Mouse (Mus musculus) Muller cell, postnatal 12 days (primary cell): ENCODE measurements around the gene Rdh1.

Experiments
- DNase-seq: peaks from one replicate; pipeline ENCODE4 v3.0.0-alpha.2; 2015; ENCODE audit errors: inconsistent ontology term

Gene Rdh1

DNA sequence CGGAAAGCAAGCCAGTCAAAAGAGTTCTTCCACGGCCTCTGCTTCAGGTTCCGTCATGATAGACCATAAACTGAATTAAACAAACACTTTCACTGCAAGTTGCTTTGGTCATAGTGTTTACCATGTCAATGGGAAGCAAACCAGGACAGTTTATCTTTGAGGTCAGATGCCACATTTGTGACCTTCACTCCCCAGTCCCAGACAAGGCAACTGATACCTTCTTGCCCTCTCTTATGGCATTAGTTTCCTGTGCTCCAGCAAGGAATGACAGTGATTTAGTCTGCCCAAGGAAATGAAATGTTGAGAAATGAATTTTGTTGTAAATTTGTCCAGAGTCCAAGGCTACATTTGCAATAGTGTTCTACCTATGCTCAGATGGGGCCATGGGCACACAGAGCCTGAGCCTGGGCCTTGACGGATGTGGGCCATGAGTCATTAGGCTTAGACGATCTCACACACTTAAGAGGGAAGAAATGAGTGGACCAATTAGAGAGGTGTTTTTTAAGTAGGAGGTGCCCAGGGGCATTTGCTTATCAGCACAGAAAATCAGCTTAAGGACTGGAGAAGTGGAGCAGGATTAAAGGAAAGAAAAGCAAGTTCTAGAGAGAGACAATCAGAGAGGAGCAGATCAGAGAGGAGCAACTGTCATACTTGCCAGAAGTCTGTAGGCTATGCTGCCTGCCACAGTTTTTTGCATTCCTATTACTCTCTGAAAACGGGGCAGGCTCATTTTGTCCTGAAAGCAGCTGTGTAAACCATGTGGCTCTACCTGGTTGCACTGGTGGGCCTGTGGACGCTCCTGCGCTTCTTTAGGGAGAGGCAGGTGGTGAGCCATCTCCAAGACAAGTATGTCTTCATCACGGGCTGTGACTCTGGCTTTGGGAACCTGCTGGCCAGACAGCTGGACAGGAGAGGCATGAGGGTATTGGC, at the start of gene Rdh1, which contains the start of gene Rdh16f1:
TSS of gene Rdh1 (plus strand) at position 541 of the 930 bp plus-strand sequence.
TSS of gene Rdh16f1 (plus strand) at position 607 of the 930 bp plus-strand sequence.
- DNase-seq, result no peak

DNA sequence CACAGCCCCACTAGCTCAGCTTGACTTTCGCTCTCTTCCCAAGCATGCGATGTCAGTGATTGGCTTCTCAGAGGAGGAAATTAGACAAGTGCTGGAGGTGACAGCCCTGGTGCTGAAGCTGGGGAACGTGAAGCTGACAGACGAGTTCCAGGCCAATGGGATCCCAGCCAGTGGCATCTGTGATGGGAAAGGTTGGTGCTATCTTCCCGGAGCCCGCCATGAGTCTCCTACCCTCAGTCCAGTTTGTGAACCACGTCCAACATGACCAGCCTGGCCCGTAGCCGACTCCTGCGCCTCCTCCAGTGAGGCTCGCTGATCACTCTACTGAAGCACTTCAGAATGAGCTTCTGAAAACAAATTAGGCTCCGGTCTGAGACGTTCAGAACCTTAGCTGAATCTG, 49.2 kb upstream of the Rdh1 start:
- DNase-seq, result no peak

DNA sequence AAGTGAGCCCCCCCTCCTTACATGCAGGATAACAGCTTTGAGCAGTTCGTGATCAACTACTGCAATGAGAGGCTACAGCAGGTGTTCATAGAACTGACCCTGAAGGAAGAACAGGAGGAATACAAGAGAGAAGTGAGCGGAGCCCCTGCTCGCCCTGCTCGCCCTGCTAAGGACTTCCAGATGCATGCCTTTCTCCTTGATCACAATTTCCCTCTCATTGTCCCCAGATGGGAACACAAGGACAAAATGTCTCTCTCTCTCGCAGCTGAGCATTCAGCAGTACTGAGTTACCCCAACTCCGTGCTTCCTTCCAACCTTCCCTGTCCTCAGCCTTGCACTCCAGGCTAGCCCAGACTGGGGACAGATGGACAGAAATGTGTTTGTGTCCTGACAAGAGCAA, 46.8 kb upstream of the Rdh1 start:
- DNase-seq, result no peak

DNA sequence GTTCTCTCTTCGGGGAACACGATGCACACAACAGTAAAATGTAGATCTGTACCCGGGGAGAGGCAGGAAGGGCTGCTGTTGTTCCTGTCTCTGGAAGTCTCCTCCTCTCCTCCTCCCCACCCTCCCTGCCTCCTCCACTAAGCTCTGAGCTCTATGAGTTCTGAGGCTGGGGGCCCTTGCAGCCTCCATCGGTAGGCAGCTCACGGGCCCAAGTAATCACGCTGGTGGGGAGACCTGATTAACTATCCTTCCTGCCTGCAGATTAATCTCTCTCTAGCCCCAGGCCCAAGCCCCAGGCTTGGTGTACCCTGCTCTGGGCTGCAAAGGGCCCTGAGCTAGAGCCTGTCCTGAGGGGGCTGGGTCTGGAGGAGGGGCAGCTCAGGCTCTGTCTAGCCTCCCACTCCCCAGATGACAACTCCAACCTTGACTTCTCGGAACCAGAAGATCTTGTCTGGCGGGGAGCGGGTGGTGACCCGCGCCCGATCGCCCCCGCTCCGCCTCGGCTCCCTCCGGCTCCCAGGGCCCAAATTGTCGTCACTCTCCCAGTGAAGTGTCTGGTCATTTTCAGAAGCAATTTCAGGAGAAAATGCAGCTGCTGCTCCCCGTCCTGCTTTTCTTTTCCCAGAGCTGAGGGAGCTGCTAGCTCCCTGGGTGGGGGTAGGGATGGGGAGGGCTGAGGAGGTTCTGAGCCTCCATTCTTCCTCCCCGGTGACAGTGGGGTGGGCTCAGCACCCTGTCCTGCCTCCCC, 37.7 kb upstream of the Rdh1 start:
- no peak for DNase-seq

DNA sequence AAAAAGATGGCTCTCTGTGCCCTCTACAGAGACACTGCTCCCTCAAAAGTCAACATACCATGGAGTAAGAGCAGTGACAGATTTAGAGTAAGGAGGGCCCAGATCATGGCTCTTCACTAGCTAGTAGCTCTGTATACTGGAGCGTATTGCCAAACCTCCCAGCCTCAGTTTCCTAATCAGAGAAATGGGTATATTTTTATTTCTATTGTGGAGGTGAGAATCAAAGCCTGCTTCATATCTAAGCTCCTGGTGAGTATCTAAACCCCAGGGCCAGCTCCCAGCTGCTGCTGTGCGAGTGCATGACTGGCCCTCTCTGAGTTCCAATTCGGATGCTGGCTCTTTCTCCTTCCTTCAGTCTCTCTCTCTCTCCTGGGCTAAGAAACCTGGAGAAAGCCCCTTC, 35.3 kb upstream of the Rdh1 start, which contains the start of gene Tac2:
TSS of gene Tac2 (plus strand) at position 301 of the 400 bp plus-strand sequence.
- no peak for DNase-seq

DNA sequence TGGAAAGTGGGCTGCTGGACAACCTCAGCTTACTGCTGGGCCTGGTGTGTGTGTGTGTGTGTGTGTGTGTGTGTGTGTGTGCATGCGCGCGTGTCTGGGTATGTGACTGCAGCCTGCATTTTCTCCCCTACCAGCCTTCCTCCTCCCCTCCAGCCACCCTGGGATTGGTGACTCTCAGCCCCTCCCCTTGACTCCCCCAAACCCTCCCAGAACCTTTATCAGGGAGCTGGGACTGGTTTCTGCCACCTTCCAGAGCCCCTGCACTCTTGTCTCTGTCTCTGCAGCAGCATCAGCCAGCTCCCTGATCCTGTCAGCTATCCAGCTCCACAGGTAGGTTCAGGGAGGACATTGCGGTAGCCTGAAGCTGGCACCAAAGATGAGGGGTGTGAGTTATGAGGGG, 34.4 kb upstream of the Rdh1 start:
- no peak for DNase-seq

DNA sequence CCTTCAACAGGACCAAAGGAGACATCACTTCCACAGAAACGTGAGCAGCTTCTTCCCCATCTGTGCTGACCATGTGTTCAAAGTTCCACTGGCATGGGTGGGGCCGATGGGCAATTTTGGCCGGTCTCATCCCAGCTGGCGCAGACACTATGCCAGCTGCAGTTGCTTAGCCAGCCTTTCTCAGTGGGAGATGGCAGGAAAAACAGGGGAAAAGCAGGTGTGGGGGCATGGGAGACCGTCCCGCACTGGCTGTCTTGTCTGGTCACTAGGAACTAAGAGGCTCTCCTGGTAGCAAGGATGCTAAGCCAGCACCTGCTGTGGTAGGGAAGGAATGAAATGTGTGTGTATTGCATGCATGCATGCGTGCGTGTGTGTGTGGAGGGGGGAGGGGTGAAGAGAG, 31.1 kb upstream of the Rdh1 start:
- no peak for DNase-seq

DNA sequence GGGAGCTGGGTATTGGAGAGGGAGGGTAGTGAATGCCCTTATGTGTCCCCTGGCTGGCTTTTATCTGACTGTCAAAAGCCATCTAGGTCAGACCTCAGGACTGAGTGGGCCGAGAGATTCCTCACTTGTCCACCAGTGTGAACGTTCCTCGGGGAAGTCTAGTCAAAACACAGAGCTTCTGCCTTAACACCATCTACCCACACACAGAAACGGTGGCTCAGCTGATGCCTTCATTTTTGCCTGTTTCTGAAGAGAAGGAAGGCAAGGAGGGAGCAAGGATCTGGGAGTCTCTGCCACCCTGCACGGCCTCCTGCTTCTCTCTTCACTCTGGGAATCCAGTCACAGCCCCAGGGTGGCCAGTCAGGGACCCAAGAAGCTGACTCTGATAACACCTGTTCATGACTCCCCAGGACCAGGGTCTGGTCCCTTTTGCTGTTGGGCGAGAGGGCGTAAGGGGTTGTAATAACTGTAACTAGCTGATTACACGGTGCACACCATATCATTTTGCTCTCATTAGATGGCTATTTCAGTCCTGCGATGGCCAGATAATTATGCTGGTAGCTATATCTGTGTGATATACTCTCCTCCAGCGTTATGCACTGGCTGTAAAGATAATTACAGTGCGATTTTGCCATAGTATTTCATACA, 29.1 kb upstream of the Rdh1 start:
- no peak for DNase-seq

DNA sequence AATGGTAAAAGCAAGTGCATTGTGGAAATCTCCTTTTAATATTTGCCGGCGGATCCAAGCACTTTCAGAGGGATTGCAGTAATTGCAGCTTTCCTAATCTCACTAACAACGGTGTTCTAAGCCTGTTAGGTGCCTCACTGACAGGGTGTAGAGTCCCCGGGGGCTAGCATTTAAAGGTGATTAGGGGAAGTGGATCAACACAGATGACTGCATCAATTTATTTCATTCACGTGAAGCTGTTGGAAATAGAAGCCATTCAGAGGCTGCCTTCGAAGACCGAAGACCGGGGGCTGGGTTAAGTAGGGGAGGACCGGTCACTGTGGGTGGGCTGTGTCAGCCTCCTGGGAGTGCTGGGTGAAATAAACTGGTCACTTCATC, 28.6 kb upstream of the Rdh1 start:
- no peak for DNase-seq

DNA sequence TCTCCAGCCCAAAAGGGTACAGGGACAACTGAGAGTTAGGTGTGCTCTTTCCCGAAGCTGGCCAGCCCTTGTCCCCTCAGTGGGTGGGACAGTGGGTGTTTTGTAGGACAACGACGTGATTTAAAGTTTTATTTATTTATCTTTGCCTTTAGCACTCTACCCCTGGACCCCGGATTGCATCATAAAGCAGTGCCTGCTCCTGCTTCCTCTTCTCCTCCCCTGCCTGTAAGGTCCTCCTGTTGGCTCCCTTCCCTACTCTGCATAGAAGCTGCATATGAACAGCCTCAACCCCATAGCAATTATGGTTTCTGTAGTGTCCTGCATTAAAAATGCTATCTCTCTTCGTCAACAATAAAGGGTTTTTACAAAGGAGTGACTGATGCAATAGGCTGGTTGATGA, 28.1 kb upstream of the Rdh1 start:
- DNase-seq, result no peak

DNA sequence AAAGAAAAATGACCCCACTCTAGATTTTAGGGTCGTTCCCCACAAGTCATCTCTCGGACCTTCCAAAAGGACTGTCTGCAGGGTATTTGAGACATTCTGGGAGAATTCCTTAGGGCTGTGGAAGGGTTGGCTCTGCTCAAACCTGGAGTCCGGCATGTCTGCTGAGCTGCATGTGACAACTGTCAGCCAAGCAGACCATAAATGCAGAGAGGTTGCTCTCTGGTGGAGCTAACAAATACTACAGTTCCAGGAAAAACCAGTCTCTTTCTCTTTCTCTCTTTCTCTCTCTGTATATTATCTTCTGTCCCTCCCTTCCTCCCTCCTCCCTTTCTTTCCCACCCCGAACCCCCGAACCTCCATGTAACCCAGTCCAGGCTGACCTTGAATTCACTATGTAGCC, 25.1 kb upstream of the Rdh1 start:
- peak; percentile 26 for DNase-seq

DNA sequence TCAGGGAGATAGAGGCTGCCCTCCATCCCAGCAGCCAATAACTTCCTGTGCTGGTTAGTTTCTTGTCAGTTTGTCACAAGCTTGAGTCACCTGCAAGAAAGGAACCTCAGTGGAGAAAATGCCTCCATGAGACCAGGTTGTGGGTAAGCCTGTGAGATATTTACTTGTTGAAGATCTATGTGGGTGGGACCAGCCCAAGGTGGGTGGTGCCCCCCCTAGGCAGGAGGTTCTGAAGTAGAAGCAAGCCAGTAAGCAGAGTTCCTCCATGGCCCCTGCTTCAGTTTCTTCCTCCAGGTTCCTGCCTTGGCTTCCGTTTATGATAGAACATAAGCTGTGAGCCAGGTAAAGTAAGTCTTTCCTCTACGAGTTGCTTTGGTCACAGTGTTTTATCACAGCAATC, 23.3 kb upstream of the Rdh1 start:
- no peak for DNase-seq

DNA sequence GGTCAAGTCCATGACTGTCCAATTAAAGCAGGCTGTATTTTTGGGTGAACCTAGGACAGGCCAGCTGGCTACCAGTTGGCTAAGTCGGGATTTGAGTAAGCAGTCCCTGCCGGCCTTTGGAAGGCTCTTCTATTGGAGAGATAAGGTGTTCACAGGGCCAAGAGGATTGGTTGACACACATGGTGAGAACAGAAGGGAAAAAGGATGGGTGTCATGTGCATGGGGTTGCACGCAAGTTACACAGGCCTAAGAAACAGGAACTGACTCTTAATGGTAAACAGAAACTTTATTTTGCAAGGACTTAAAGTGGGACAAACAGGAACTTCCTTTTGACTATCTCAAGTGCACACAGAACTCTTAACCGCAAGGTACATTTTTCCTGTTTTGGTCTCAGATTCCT, 22.6 kb upstream of the Rdh1 start:
- DNase-seq, result no peak

DNA sequence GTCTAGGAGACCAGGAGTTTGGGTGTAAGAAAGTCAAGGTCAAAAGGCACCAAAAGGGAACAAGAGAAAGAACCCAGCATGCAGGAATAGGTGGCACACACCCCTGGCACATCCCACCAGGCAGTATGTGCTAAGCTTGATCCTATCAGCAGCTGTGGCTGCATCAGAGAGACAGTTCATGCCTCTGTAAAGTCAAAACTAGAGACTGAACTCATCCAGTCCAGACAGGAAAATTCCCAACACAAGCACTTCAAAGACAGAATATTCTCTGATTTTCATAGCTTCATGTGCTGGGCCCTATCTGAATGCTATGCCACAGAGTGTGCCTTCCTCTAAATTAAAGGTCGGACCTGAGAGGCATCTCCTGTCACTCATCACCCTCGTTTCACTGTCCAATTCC, 22.0 kb upstream of the Rdh1 start:
- DNase-seq, result no peak

DNA sequence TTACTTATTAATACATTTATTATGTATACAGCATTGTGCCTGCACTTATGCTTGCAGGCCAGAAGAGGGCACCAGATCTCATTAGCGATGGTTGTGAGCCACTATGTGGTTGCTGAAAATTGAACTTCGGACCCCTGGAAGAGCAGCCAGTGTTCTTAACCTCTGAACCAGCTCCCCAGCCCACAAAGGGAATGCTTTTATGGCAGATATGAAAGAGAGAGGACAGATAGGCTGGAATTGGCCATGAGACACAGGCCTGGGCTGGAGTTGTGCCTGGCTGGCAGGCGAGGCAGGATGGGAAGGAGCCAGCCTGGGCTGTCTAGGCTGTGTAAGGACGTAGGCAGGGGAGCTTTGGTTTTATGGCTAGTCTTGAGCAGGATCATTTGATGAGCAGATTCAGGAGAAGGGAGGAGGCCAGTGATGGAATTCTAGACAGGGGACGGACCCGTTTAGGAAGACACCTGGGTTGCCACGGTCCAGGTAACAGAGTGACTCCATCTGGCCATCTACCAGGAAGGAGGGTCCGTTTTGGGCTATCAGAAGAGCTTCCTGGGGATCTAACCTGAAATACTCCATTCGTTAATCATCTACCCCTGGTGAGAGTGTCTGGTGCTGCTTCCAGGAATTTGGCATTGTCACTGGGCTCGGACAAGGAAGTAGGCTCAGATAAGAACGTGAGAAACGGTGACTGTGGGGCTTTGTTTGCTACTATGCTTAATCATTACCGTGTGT, 21.2 kb upstream of the Rdh1 start:
- DNase-seq, result no peak

DNA sequence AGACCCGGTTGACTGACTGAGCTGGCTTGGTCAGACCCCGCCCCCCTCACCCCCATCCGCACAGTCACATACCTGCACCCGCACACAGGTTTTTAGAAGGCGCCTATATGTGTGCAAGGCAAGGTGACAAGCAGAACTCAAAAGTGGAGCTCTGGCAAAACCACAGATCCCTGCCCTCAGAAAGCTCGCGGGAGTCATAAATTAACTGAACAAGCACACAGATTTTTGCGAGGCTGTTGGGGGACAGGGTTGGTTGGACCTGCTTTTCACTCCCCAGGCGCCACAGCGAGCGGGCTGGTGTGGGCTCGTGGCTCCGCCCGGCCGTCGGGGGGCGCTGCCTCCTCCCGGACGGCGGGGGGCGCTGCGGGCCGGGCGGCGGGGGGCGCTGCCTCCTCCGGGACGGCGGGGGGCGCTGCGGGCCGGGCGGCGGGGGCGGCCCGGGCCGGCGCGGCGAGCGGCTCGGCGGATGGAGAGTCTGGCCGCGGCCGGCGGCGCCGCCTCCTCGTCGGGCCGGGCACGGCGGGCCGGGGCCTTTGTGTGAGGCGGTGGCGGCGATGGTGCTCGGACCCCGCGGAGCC, 20.3 kb upstream of the Rdh1 start, which contains the start of gene Zbtb39:
TSS of gene Zbtb39 (plus strand) at position 456 of the 578 bp plus-strand sequence.
- DNase-seq, result peak; percentile 87

DNA sequence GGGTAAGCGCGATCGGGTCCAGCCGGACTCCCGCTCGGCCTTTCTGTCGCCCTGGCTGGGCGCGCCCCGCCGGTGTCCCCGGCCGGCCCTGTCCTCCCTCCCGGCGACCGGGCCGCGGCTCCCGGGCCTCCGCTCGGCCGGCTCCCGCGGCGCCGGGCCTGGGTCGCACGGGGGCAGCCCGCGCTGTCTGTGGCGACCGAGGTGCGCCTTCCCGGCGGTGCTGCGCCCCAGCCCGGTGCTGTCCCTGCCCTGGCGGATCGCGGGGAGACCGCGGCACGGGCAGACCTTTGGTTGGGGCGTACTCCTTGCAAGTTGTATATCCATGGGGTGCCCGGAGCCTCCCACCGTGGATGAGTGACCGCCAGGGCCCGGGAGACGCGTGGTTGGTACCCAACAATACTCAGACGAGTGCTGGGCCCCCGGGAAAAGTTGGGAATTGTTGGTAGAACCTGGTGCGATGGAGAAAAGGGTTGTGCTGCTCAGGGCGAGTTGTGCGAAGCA, 19.8 kb upstream of the Rdh1 start:
- peak; percentile 59 for DNase-seq

DNA sequence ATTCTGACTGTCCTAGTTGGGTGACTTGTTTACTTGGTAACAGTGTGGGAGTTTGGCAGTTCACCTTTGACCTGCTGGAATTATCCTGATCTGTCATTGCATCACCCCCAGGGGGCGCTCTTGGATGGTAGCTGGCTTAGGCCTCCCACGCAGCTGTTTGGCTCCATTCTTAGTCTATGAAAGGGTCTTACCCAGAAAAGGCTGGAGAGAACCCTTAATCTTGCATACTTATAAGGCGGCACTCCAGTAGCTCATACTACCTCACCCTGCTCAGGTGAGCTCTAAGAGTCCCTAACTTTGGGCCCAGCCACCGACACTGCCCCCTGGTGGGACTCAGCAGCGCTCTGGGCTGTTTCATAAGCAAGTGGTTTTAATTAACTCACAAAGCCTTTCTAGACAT, 14.9 kb upstream of the Rdh1 start:
- DNase-seq, result peak; percentile 27

DNA sequence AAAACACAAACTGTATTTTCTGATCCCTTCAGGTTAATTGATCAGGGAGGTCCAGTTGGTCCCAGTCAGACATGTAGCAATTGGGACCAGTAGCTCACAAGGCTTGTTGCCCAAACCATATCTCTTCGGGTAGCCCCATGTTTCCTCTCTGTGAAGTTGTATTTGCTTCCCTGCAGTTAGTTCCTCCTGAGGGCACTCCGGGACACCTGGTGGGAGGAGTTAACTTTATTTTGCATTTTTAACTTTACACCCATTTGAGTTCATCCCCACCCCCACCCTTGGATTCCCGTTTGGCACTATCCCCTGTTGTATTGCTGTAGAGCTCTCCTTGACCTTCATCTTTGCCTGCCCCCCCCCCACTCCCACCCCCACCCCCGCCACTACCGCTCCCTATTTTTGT, 13.6 kb upstream of the Rdh1 start:
- DNase-seq, result no peak

DNA sequence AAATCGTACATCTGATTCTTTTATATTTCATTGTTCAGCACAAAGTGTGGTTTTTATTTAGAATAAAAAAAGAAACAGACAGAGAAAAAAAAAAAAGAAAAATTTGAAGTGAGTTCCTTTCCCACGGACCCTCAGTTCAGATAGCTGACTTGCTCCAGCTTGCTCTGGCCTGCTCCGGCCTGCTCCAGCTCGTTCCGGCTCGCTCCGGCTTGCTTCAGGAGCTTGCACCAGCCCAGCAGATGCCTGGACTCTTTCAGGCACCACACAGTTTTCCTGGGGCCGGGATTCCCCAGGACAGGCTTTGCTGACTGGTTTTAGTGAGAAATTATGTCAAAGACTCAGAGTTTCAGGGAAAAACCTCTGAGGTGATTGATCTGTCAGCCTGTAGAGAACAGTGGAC, 12.3 kb upstream of the Rdh1 start:
- no peak for DNase-seq
